Mouse (Mus musculus): ENCODE data around the gene Sp8.

DNA sequence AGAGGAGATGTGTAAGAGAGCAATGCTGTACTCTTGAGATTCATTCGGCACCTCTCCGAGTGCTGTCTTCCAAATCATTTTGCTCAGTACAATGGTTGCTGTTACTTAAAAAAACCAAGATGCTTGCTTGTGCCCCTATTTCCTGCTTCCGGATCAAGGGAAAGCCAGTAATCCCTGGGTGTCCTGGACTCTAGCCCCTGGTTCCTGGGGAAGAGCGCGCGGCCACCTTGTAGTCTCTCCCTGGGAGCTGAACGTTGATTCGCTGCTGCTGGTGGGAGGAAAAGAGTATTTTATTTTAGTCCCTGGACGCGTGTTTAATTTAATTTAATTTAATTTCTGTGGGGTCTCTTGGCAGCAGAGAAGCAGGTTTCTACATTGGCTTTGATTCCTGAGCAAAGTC, 8.3 kb downstream of the Sp8 start:
- no peak for TF ChIP-seq POLR2A (IDR thresholded peaks at IDR 0.05; ENCODE audit: borderline replicate concordance, insufficient read depth, low read length)
- no peak for TF ChIP-seq CTCF (IDR thresholded peaks at IDR 0.05; ENCODE audit: borderline replicate concordance, insufficient read depth, low read depth, low read length)

Measured in cerebellum, adult 2 months (tissue).